Mouse (Mus musculus): ENCODE measurements at regions not wholly inside any gene's neighbourhood (a gene's known extent, or its start where the extent isn't known, plus 50 kb on each side); places are given as distances from the start of the nearest gene placed in this dataset.

GRCm38 (mm10) chr19:57541693-57542314, 69.0 kb upstream of the Atrnl1 start:
- DNase-seq (ENCODE audit: low read depth, low spot score) = no peak

DNA sequence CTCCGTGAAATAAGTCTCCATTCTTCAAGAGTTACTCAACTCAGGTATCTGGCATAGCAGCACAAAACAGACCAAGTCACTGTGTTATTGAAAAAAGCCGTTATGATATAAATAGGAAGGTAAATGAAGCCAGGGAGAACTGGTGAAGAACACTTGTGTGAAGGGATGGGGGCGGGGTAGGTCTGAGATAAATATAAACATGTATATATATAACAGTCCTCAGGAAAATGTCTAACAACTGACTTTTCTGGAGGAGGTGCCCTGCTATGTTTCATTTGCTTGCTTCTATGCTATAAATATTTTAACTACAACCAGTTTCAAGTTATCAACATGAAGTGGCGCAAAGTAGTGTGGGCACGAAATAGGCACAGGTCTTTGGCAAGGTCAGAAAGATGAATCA, 68.3 kb upstream of the Atrnl1 start:
- DNase-seq (ENCODE audit: low read depth, low spot score) = no peak

DNA sequence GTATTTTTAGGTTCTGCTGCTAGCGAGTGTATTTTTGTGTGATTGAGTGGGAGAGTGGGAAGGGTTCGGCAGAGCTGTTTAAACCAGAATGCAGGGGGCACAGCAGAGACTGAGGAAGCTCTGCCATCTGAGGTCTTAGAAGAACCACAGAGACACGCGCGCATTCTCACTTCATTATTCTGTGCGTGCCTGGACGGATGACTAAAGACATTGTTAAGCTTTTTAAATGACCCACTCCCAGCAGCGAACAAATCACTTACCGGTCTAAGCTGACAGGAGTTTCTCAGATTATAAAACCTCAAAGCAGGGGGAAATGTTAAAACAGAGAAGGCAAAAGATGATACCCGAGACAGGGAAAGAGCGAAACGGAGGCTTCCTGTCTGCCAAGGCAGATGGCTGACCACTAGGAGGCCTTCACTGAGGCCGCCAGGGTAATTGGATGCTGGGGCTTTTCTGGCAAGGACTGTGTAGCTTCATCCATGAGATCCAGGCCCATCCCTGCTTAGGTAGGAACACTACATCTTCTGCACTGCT, 67.1 kb upstream of the Atrnl1 start:
- DNase-seq (ENCODE audit: low read depth, low spot score) = peak; percentile 51

DNA sequence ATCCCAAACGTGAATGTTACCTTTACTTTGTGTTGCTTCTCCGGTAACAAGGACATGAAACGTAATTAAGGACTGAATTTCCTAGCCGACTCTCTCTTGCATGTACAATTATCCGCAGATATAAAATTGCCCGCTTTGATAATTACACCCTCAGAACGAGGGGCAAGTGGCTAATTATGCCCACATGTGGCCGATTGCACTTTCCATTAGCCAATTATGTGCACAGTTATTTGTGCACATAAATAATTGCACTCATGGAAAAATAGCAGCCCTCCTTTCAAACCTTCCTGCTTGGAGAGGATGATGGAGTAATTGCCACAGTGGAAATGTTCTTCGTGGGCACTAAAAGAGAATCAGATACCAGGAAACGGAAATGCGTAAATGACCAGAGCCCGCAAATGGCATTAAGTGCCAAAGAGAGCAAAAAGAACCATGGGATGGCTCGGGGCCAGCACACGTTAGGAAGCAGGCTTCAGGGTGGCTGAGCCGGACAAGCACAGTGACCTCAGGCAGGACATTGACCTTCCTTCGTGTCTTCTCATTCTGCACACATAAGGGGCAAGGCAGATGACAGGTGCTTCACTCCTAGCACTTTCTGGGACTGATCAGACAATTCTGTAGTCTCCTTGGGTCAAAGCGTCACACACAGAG, 66.5 kb upstream of the Atrnl1 start:
- no peak for DNase-seq (ENCODE audit: low read depth, low spot score)

DNA sequence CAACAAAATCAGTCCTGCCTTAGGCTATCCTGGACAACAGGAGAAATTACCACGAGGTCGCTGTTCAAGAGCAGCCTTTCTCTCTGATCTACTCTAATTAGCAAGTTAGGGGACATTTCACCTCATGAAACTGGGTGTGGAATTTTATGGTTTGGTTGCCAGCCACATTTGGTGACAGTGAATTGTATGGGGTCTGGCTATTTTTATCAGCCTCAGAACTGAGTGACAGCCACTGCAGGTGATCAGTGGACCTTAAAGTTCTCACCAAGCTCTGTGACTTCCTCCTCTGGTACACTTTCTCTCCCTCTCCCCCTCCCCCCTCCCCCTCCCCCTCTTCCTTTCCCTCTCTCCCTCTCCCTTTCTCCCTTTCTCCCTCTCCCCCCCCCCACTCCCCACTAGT, 65.8 kb upstream of the Atrnl1 start:
- no peak for DNase-seq (ENCODE audit: low read depth, low spot score)

- no peak for DNase-seq (ENCODE audit: low read depth, low spot score)
Observed at GRCm38 (mm10) chr19:57546039-57546438, 64.8 kb upstream of the Atrnl1 start.

GRCm38 (mm10) chr19:57546519-57546918, 64.3 kb upstream of the Atrnl1 start:
- no peak for DNase-seq (ENCODE audit: low read depth, low spot score)

GRCm38 (mm10) chr19:57548093-57548492, 62.7 kb upstream of the Atrnl1 start:
- DNase-seq (ENCODE audit: low read depth, low spot score) = no peak

- DNase-seq (ENCODE audit: low read depth, low spot score) = no peak
Observed at GRCm38 (mm10) chr19:57548661-57549060, 62.2 kb upstream of the Atrnl1 start.

DNA sequence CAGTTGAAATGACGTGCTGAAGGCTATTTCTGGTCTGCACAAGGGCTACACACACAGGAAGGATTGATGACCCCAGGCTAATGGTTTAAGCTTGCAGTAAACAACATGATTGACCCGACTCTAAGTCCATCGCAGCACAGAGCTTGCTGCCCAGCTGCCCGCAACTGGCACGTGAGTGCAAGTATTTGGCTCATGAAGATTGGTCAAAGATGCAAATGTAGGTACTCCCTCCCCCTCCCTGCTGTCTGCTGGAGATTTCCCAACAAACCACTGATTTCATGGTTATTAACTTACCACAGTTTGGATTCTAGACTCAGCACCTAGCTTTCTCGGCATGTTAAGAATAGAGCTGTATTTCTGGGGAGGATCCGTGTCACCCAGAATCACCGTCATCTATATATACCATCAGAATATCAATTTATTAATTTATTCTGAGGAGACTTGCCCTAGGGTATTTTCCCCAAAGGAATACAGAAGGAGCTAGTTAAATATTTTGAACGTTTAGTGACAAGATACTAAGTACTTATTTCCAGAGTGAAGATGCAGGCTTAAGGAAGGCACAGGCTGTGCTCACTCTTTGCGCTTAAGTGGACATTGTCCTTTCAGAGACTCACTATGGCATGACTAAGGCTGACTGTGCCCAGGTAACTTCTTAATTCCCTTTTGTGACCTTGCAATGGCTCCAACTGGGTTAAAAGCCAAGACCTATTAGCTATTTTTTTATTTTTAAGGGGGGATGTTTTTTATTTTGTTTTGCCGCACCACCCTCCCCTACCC, 57.7 kb upstream of the Atrnl1 start:
- no peak for DNase-seq (ENCODE audit: low read depth, low spot score)

GRCm38 (mm10) chr19:57554086-57554485, 56.7 kb upstream of the Atrnl1 start:
- DNase-seq (ENCODE audit: low read depth, low spot score) = no peak

GRCm38 (mm10) chr19:57555313-57555712, 55.5 kb upstream of the Atrnl1 start:
- DNase-seq (ENCODE audit: low read depth, low spot score) = peak; percentile 44

GRCm38 (mm10) chr19:57558420-57558967, 52.3 kb upstream of the Atrnl1 start:
- no peak for DNase-seq (ENCODE audit: low read depth, low spot score)

DNA sequence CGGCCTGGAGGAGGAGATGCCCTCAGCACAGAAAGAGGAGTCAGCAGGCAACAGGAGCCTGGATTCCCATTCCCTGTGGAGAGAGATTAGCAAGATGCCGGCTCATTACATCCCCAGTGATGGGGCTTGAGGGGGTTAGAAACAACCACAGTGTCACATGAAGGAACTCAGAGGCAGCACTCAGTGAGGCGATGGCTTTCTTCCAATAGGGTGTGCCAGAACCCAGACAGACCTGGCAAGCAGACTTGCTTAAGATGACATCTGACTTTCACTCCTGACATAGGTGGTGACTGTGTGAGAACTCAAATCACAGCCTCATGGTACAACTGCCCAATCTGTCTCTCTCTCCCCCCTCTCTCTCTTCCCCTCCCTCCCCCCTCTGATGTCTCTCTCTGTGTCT, 50.1 kb upstream of the Atrnl1 start:
- DNase-seq (ENCODE audit: low read depth, low spot score) = no peak

Data from mesoderm, embryonic 11.5 days (tissue).